Mouse (Mus musculus): ENCODE data around the gene Arpp19. TPM values are rescaled to one million over a fixed set of nuclear protein-coding genes. Genes with fewer than 3 reads are reported as not detected.

Arpp19 gene
- polyA plus RNA-seq, 2 experiments, result 31.4 to 156 TPM

GRCm38 (mm10) chr9:75023150-75023894 lies 14.1 kb upstream of the Arpp19 start:
- Histone ChIP-seq H3K9ac (replicated peaks) (no peak overlapping the region), H3K27ac (no peak overlapping the region), H3K27me3 (ENCODE audit: control insufficient read depth, insufficient read depth, low read length) (no peaks in the 10 kb centered on the region), H3K4me2 (ENCODE audit: low read depth) (no peak overlapping the region), H3K4me1 (replicated peaks; ENCODE audit: control insufficient read depth in 2 of 2, insufficient read depth in 2 of 2, low read length in 1 of 2) (peaks cover 0 to 13% of the 10 kb centered on the region in 2 experiments; a peak in 2 of 4 replicates), H3K36me3 (replicated peaks; ENCODE audit: control insufficient read depth, insufficient read depth, low read depth) (no peaks in the 10 kb centered on the region), H3K4me3 (ENCODE audit: insufficient read depth in 1 of 2, low read depth in 2 of 2, low read length in 2 of 2) (no peak overlapping the region), H3K9me3 (ENCODE audit: control insufficient read depth, low read length) (no peaks in the 10 kb centered on the region)
- DNase-seq (ENCODE audit: low read depth in 3 of 3, low spot score in 3 of 3) (no peak), ATAC-seq (ENCODE audit: insufficient read depth) (0 out of 2 replicates have a peak, but pooled peaks have one; percentile 33)
- 62% methylated on average over 5 of the region's 5 CpGs for WGBS (ENCODE audit: insufficient replicate concordance)
- no peak for TF ChIP-seq CTCF (IDR thresholded peaks at IDR 0.05; ENCODE audit: low read depth)
- TF ChIP-seq EP300 (IDR thresholded peaks at IDR 0.05; ENCODE audit: low read depth), result no peak

GRCm38 (mm10) chr9:75024089-75024488 lies 13.3 kb upstream of the Arpp19 start:
- peak in 2 of 3 experiments; percentile 11 to 28 for DNase-seq (ENCODE audit: low read depth in 3 of 3, low spot score in 3 of 3)
- 27% methylated on average over 7 of the region's 7 CpGs for WGBS (ENCODE audit: insufficient replicate concordance)
- Histone ChIP-seq H3K9me3 (ENCODE audit: control insufficient read depth, low read length) (no peaks in the 10 kb centered on the region), H3K4me1 (replicated peaks; ENCODE audit: control insufficient read depth in 2 of 2, insufficient read depth in 2 of 2, low read length in 1 of 2) (peaks cover 0 to 13% of the 10 kb centered on the region in 2 experiments; a peak in 2 of 4 replicates), H3K9ac (replicated peaks) (no peak overlapping the region), H3K36me3 (replicated peaks; ENCODE audit: control insufficient read depth, insufficient read depth, low read depth) (no peaks in the 10 kb centered on the region), H3K4me2 (ENCODE audit: low read depth) (no peak overlapping the region), H3K27me3 (ENCODE audit: control insufficient read depth, insufficient read depth, low read length) (no peaks in the 10 kb centered on the region), H3K4me3 (ENCODE audit: insufficient read depth in 1 of 2, low read depth in 2 of 2, low read length in 2 of 2) (no peak overlapping the region), H3K27ac (no peak overlapping the region)
- peak; percentile 80 for ATAC-seq (ENCODE audit: insufficient read depth)
- TF ChIP-seq EP300 (IDR thresholded peaks at IDR 0.05; ENCODE audit: low read depth), result no peak
- TF ChIP-seq CTCF (IDR thresholded peaks at IDR 0.05; ENCODE audit: low read depth), result no peak

- no peaks in the 10 kb centered on the region for H3K27me3 ChIP-seq (ENCODE audit: control insufficient read depth, insufficient read depth, low read length)
- no peak overlapping the region for H3K27ac ChIP-seq
- peaks cover 0 to 13% of the 10 kb centered on the region in 2 experiments; a peak in 2 of 4 replicates for H3K4me1 ChIP-seq (replicated peaks; ENCODE audit: control insufficient read depth in 2 of 2, insufficient read depth in 2 of 2, low read length in 1 of 2)
- H3K36me3 ChIP-seq (replicated peaks; ENCODE audit: control insufficient read depth, insufficient read depth, low read depth), result no peaks in the 10 kb centered on the region
- 53% methylated on average over 6 of the region's 6 CpGs for WGBS (ENCODE audit: insufficient replicate concordance)
- H3K9me3 ChIP-seq (ENCODE audit: control insufficient read depth, low read length), result no peaks in the 10 kb centered on the region
- no peak for DNase-seq (ENCODE audit: low read depth in 3 of 3, low spot score in 3 of 3)
- no peak for ATAC-seq (ENCODE audit: insufficient read depth)
- no peak overlapping the region for H3K4me3 ChIP-seq (ENCODE audit: insufficient read depth in 1 of 2, low read depth in 2 of 2, low read length in 2 of 2)
- TF ChIP-seq CTCF (IDR thresholded peaks at IDR 0.05; ENCODE audit: low read depth), result peak; percentile 57
- TF ChIP-seq EP300 (IDR thresholded peaks at IDR 0.05; ENCODE audit: low read depth), result no peak
- no peak overlapping the region for H3K4me2 ChIP-seq (ENCODE audit: low read depth)
- H3K9ac ChIP-seq (replicated peaks), result no peak overlapping the region
These were observed 11.7 kb upstream of the Arpp19 start for GRCm38 (mm10) chr9:75025689-75026088.

GRCm38 (mm10) chr9:75032408-75032807 lies 5.0 kb upstream of the Arpp19 start:
- Histone ChIP-seq H3K27ac (no peak overlapping the region), H3K9ac (replicated peaks) (no peak overlapping the region), H3K9me3 (ENCODE audit: control insufficient read depth, low read length) (no peaks in the 10 kb centered on the region), H3K27me3 (ENCODE audit: control insufficient read depth, insufficient read depth, low read length) (no peaks in the 10 kb centered on the region), H3K4me3 (ENCODE audit: insufficient read depth in 1 of 2, low read depth in 2 of 2, low read length in 2 of 2) (no peak overlapping the region), H3K36me3 (replicated peaks; ENCODE audit: control insufficient read depth, insufficient read depth, low read depth) (no peaks in the 10 kb centered on the region), H3K4me1 (replicated peaks; ENCODE audit: control insufficient read depth in 2 of 2, insufficient read depth in 2 of 2, low read length in 1 of 2) (peaks cover 0 to 8% of the 10 kb centered on the region in 2 experiments; a peak in 1 of 4 replicates), H3K4me2 (ENCODE audit: low read depth) (no peak overlapping the region)
- ATAC-seq (ENCODE audit: insufficient read depth) (no peak), DNase-seq (ENCODE audit: low read depth in 3 of 3, low spot score in 3 of 3) (no peak)
- TF ChIP-seq CTCF (IDR thresholded peaks at IDR 0.05; ENCODE audit: low read depth), result no peak
- TF ChIP-seq EP300 (IDR thresholded peaks at IDR 0.05; ENCODE audit: low read depth), result no peak
- WGBS (ENCODE audit: insufficient replicate concordance), result 79% methylated on average over 1 of the region's 1 CpGs

- Histone ChIP-seq H3K9ac (replicated peaks) (no peak overlapping the region), H3K4me1 (replicated peaks; ENCODE audit: control insufficient read depth in 2 of 2, insufficient read depth in 2 of 2, low read length in 1 of 2) (peaks cover 0 to 8% of the 10 kb centered on the region in 2 experiments; a peak in 1 of 4 replicates), H3K27ac (no peak overlapping the region), H3K4me3 (ENCODE audit: insufficient read depth in 1 of 2, low read depth in 2 of 2, low read length in 2 of 2) (no peak overlapping the region), H3K4me2 (ENCODE audit: low read depth) (no peak overlapping the region), H3K36me3 (replicated peaks; ENCODE audit: control insufficient read depth, insufficient read depth, low read depth) (no peaks in the 10 kb centered on the region), H3K27me3 (ENCODE audit: control insufficient read depth, insufficient read depth, low read length) (no peaks in the 10 kb centered on the region), H3K9me3 (ENCODE audit: control insufficient read depth, low read length) (no peaks in the 10 kb centered on the region)
- WGBS (ENCODE audit: insufficient replicate concordance), result 38% methylated on average over 7 of the region's 7 CpGs
- TF ChIP-seq EP300 (IDR thresholded peaks at IDR 0.05; ENCODE audit: low read depth) (no peak), CTCF (IDR thresholded peaks at IDR 0.05; ENCODE audit: low read depth) (peak; percentile 41; the same call in 1 of the 2 replicates)
- no peak for DNase-seq (ENCODE audit: low read depth in 3 of 3, low spot score in 3 of 3)
- ATAC-seq (ENCODE audit: insufficient read depth), result no peak
These were observed 4.3 kb upstream of the Arpp19 start for GRCm38 (mm10) chr9:75033141-75033540.

Measured in liver, embryonic 14.5 days (tissue).